Mouse (Mus musculus): ENCODE data around the gene Fbxo10. TPM values are rescaled to one million over a fixed set of nuclear protein-coding genes. Genes with fewer than 3 reads are reported as not detected.
"Not testable (repeated sequence)": the region's sequence is repeated elsewhere in the genome, so short reads cannot be mapped to it uniquely, and the experiment has no call there.

Gene Fbxo10
- total RNA-seq, 1 experiment from 2014 or later = 0.10 TPM

GRCm38 (mm10) chr4:45055451-45055850 is 29.0 kb downstream of the Fbxo10 start:
- no peak for ATAC-seq (replicated peaks; ENCODE audit: insufficient number of reproducible peaks, low FRiP score, low TSS enrichment, poor library complexity, severe bottlenecking)

- ATAC-seq (replicated peaks; ENCODE audit: insufficient number of reproducible peaks, low FRiP score, low TSS enrichment, poor library complexity, severe bottlenecking) = no peak
Observed at GRCm38 (mm10) chr4:45054862-45055261, 29.5 kb downstream of the Fbxo10 start.

- ATAC-seq (replicated peaks; ENCODE audit: insufficient number of reproducible peaks, low FRiP score, low TSS enrichment, poor library complexity, severe bottlenecking) = no peak
Observed at GRCm38 (mm10) chr4:45047956-45048355, 36.4 kb downstream of the Fbxo10 start.

- ATAC-seq (replicated peaks; ENCODE audit: insufficient number of reproducible peaks, low FRiP score, low TSS enrichment, poor library complexity, severe bottlenecking) = no peak
Observed at GRCm38 (mm10) chr4:45047286-45047887, 37.0 kb downstream of the Fbxo10 start.

- no peak for ATAC-seq (replicated peaks; ENCODE audit: insufficient number of reproducible peaks, low FRiP score, low TSS enrichment, poor library complexity, severe bottlenecking)
Observed at GRCm38 (mm10) chr4:45046679-45047078, 37.7 kb downstream of the Fbxo10 start.

- ATAC-seq (replicated peaks; ENCODE audit: insufficient number of reproducible peaks, low FRiP score, low TSS enrichment, poor library complexity, severe bottlenecking) = no peak
Observed at GRCm38 (mm10) chr4:45040795-45041194, 43.6 kb downstream of the Fbxo10 start.

GRCm38 (mm10) chr4:45039546-45039945 is 44.9 kb downstream of the Fbxo10 start:
- ATAC-seq (replicated peaks; ENCODE audit: insufficient number of reproducible peaks, low FRiP score, low TSS enrichment, poor library complexity, severe bottlenecking) = not testable (repeated sequence)

GRCm38 (mm10) chr4:45038879-45039278 is 45.5 kb downstream of the Fbxo10 start:
- ATAC-seq (replicated peaks; ENCODE audit: insufficient number of reproducible peaks, low FRiP score, low TSS enrichment, poor library complexity, severe bottlenecking) = not testable (repeated sequence)

GRCm38 (mm10) chr4:45037455-45038410 is 46.7 kb downstream of the Fbxo10 start:
- ATAC-seq (replicated peaks; ENCODE audit: insufficient number of reproducible peaks, low FRiP score, low TSS enrichment, poor library complexity, severe bottlenecking) = no peak

GRCm38 (mm10) chr4:45036571-45036970 is 47.8 kb downstream of the Fbxo10 start:
- no peak for ATAC-seq (replicated peaks; ENCODE audit: insufficient number of reproducible peaks, low FRiP score, low TSS enrichment, poor library complexity, severe bottlenecking)

GRCm38 (mm10) chr4:45036048-45036447 is 48.4 kb downstream of the Fbxo10 start:
- ATAC-seq (replicated peaks; ENCODE audit: insufficient number of reproducible peaks, low FRiP score, low TSS enrichment, poor library complexity, severe bottlenecking) = no peak

GRCm38 (mm10) chr4:45034693-45035628 is 49.4 kb downstream of the Fbxo10 start:
- no peak for ATAC-seq (replicated peaks; ENCODE audit: insufficient number of reproducible peaks, low FRiP score, low TSS enrichment, poor library complexity, severe bottlenecking)

GRCm38 (mm10) chr4:45032586-45032985 is 51.8 kb downstream of the Fbxo10 start:
- ATAC-seq (replicated peaks; ENCODE audit: insufficient number of reproducible peaks, low FRiP score, low TSS enrichment, poor library complexity, severe bottlenecking) = no peak

GRCm38 (mm10) chr4:45026459-45026858 is 57.9 kb downstream of the Fbxo10 start:
- no peak for ATAC-seq (replicated peaks; ENCODE audit: insufficient number of reproducible peaks, low FRiP score, low TSS enrichment, poor library complexity, severe bottlenecking)

- no peak for ATAC-seq (replicated peaks; ENCODE audit: insufficient number of reproducible peaks, low FRiP score, low TSS enrichment, poor library complexity, severe bottlenecking)
Observed at GRCm38 (mm10) chr4:45019009-45019408, 65.4 kb downstream of the Fbxo10 start.

GRCm38 (mm10) chr4:45018452-45018980 is 65.9 kb downstream of the Fbxo10 start, which contains the start of gene Polr1e:
Gene Polr1e (plus strand): TSS chr4:45018583.
- peak; percentile 94 for ATAC-seq (replicated peaks; ENCODE audit: insufficient number of reproducible peaks, low FRiP score, low TSS enrichment, poor library complexity, severe bottlenecking)

- no peak for ATAC-seq (replicated peaks; ENCODE audit: insufficient number of reproducible peaks, low FRiP score, low TSS enrichment, poor library complexity, severe bottlenecking)
Observed at GRCm38 (mm10) chr4:45015615-45016014, 68.8 kb downstream of the Fbxo10 start.

GRCm38 (mm10) chr4:45013537-45013936 is 70.9 kb downstream of the Fbxo10 start:
- ATAC-seq (replicated peaks; ENCODE audit: insufficient number of reproducible peaks, low FRiP score, low TSS enrichment, poor library complexity, severe bottlenecking) = no peak
